13 mouse cellular contexts compared by ENCODE assay signal in the genomic region with DNA sequence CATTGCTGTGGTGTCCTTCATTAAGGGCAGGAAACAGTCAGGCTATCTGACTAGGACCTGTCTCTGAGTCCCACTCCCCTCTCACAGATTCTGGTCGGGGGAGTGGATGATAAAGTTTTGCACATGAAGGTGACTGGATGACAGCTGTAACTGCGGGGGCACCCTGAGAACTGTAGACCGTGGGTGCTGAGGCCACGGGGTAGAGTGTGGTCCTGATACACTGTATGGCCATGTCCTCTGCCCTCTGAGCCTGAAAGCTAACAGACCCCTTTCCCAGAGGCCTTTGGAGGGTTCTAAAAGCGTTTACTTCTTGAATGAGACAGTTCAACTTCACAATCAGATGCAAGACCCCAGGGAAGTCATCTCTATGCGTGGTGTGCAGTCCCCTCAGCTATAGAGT.
DNase-seq lines count a peak whose midpoint lies in the region; ATAC-seq lines count a peak whose summit lies in the region.
"Had no signal": no experiment of that assay in that cellular context is flagged by ENCODE, and none has a peak within 500 bp of the region (broad histone marks: within the 10 kb centered on the region; RNA-seq: fewer than 3 reads in every experiment).

No protein-coding gene starts in this region.

- H3K27me3 ChIP-seq in forebrain, embryonic 10.5 days (ENCODE audit: poor library complexity, severe bottlenecking) = no peaks in the 10 kb centered on the region
- no peaks in the 10 kb centered on the region for H3K27me3 ChIP-seq in forebrain, embryonic 16.5 days (replicated peaks; ENCODE audit: control insufficient read depth, insufficient read depth, low read length)
- H3K27me3 ChIP-seq in limb, embryonic 11.5 days (ENCODE audit: control insufficient read depth, insufficient read depth, low read length) = no peaks in the 10 kb centered on the region
- no peaks in the 10 kb centered on the region for H3K27me3 ChIP-seq in neural tube, embryonic 13.5 days

- no peaks in the 10 kb centered on the region for H3K36me3 ChIP-seq in forebrain, embryonic 10.5 days (replicated peaks)
- no peaks in the 10 kb centered on the region for H3K36me3 ChIP-seq in forebrain, embryonic 16.5 days (ENCODE audit: control insufficient read depth, insufficient read depth)
- H3K36me3 ChIP-seq in limb, embryonic 11.5 days (ENCODE audit: control insufficient read depth, insufficient read depth, low read length) = no peaks in the 10 kb centered on the region
- no peaks in the 10 kb centered on the region for H3K36me3 ChIP-seq in neural tube, embryonic 13.5 days
- H3K36me3 ChIP-seq: limb, embryonic 12.5 days had no signal

- peaks cover 46% of the 10 kb centered on the region for H3K4me1 ChIP-seq in forebrain, embryonic 10.5 days
- H3K4me1 ChIP-seq in forebrain, embryonic 16.5 days (replicated peaks; ENCODE audit: control insufficient read depth, insufficient read depth, low read length) = peaks cover 23% of the 10 kb centered on the region
- H3K4me1 ChIP-seq in limb, embryonic 11.5 days (ENCODE audit: control insufficient read depth, insufficient read depth, low read length) = peaks cover 9% of the 10 kb centered on the region
- H3K4me1 ChIP-seq in neural tube, embryonic 13.5 days (replicated peaks) = peaks cover 30% of the 10 kb centered on the region

- H3K4me3 ChIP-seq in forebrain, embryonic 10.5 days = peak overlapping the region; percentile 32
- H3K4me3 ChIP-seq in forebrain, embryonic 16.5 days (replicated peaks; ENCODE audit: low read length) = no peak overlapping the region
- H3K4me3 ChIP-seq in limb, embryonic 11.5 days (ENCODE audit: low read depth, low read length) = no peak overlapping the region
- no peak overlapping the region for H3K4me3 ChIP-seq in neural tube, embryonic 13.5 days
- H3K4me3 ChIP-seq: erythroblast, embryonic 14.5 days; limb, embryonic 12.5 days; megakaryocyte, embryonic 14.5 days had no signal

- whole genome bisulfite sequencing in forebrain, embryonic 10.5 days = 50% methylated on average over 6 of the region's 6 CpGs
- 22% methylated on average over 6 of the region's 6 CpGs for WGBS in forebrain, embryonic 16.5 days
- WGBS in limb, embryonic 11.5 days = 75% methylated on average over 6 of the region's 6 CpGs
- WGBS in neural tube, embryonic 13.5 days = 46% methylated on average over 6 of the region's 6 CpGs

- no peak for ATAC-seq in forebrain, embryonic 16.5 days
- ATAC-seq in limb, embryonic 11.5 days (ENCODE audit: insufficient number of reproducible peaks, low FRiP score, low TSS enrichment, low read depth) = peak; percentile 18; the same call in 1 of the 2 replicates
- ATAC-seq in neural tube, embryonic 13.5 days (ENCODE audit: low read depth) = peak; percentile 52

- H3K27ac ChIP-seq in forebrain, embryonic 10.5 days = peak overlapping the region; percentile 89
- peak overlapping the region; percentile 31; the same call in 1 of the 2 replicates for H3K27ac ChIP-seq in forebrain, embryonic 16.5 days (ENCODE audit: low read length)
- no peak overlapping the region for H3K27ac ChIP-seq in limb, embryonic 11.5 days (replicated peaks; ENCODE audit: low read depth, low read length)
- H3K27ac ChIP-seq in neural tube, embryonic 13.5 days (replicated peaks) = peak overlapping the region; percentile 75
- H3K27ac ChIP-seq: limb, embryonic 12.5 days; stomach, postnatal 0 days had no signal

- no peak for DNase-seq in forebrain, embryonic 10.5 days (ENCODE audit: extremely low spot score, low spot score)
- DNase-seq in limb, embryonic 11.5 days (ENCODE audit: low spot score) = no peak
- no peak for DNase-seq in right cerebral cortex, postnatal 4 days
- no peak for DNase-seq in lung, postnatal 36 days
- DNase-seq in layer of hippocampus, postnatal 36 days = no peak
- DNase-seq: adrenal gland, adult 8-10 months; lung, adult 2 months had no signal

- no peaks in the 10 kb centered on the region for H3K9me3 ChIP-seq in forebrain, embryonic 10.5 days
- no peaks in the 10 kb centered on the region for H3K9me3 ChIP-seq in forebrain, embryonic 16.5 days (ENCODE audit: control insufficient read depth, low read length)
- H3K9me3 ChIP-seq in limb, embryonic 11.5 days (ENCODE audit: control insufficient read depth, low read length) = no peaks in the 10 kb centered on the region
- no peaks in the 10 kb centered on the region for H3K9me3 ChIP-seq in neural tube, embryonic 13.5 days
- H3K9me3 ChIP-seq: limb, embryonic 12.5 days; megakaryocyte, embryonic 14.5 days had no signal

- H3K9ac ChIP-seq in forebrain, embryonic 16.5 days (replicated peaks; ENCODE audit: low read depth, low read length) = peak overlapping the region; percentile 31
- peak overlapping the region; percentile 23; the same call in 1 of the 2 replicates for H3K9ac ChIP-seq in limb, embryonic 11.5 days (ENCODE audit: low read length)
- no peak overlapping the region for H3K9ac ChIP-seq in neural tube, embryonic 13.5 days

- H3K4me2 ChIP-seq in forebrain, embryonic 16.5 days (ENCODE audit: low read length) = no peak overlapping the region
- no peak overlapping the region for H3K4me2 ChIP-seq in limb, embryonic 11.5 days (ENCODE audit: low read depth, severe bottlenecking)
- peak overlapping the region; percentile 6; the same call in 1 of the 2 replicates for H3K4me2 ChIP-seq in neural tube, embryonic 13.5 days
- H3K4me2 ChIP-seq: limb, embryonic 12.5 days had no signal
